Mouse (Mus musculus) embryonic fibroblast, embryonic 13.5 days (primary cell): ENCODE measurements around the gene Cdk2ap1.

Experiments used
- CTCF ChIP-seq: IDR thresholded peaks from 2 replicates; pipeline ENCODE4 v1.5.1; 2011; ENCODE audit warnings: mild to moderate bottlenecking, control low read depth, low read length, moderate library complexity, borderline replicate concordance; ENCODE audit not compliant: insufficient read depth
- POLR2A ChIP-seq: IDR thresholded peaks from 2 replicates; pipeline ENCODE4 v1.6.1; 2011; ENCODE audit warnings: low read depth, mild to moderate bottlenecking, control low read depth, low read length, moderate library complexity

DNA sequence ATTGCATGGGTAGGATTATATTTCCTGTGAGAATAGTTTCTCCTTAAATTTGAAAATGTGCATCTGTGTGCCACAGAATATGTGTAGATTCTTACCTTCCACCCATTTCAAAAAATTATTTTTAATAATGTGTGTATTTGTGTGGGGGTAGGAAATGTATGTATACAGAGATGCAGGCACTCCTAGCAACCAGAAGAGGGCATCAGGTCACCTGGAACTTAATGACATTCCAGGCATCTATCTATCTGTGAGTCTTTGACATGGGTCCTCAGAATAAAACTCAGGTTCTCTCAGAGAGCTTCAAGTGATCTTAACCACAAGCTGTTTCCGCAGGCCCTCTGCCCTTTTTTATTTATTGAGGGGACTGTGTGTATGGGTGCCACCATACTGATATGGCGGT lies 3.2 kb downstream of the Cdk2ap1 start:
- TF ChIP-seq POLR2A (no peak), CTCF (no peak)
